8 mouse cellular contexts compared by ENCODE assay signal in the genomic region with DNA sequence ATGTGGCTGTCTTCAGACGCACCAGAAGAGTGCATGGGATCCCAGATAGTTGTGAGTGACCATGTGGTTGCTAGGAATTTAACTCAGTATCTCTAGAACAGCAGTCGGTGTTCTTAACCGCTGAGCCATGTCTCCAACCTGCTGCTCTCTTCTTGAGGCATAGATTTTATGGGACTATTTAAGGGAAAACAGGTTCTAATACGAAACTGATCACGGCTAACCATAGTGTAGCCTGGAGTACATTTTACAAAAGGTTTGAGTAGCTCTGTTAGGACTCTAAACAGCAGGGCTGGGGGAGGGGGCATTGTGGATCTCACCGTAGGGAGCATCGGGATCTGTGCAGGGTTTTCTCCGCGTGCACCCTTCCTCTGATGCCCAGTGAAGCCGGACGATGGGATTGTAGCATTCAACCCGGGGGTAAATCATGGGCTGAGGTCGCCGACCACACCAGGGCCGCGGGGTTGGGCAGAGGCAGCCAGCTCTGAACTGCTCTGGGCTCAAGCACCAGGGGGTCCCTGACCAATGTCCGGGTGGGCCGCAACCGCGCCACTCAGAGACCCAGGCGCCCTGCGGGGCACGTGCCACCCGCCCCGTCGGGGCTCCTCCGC. TPM values are rescaled to one million over a fixed set of nuclear protein-coding genes. Genes with fewer than 3 reads are reported as not detected.
DNase-seq lines count a peak whose midpoint lies in the region; ATAC-seq and TF ChIP-seq lines count a peak whose summit lies in the region.

Gene Cers2 (plus strand): TSS at position 306 of the 608 bp plus-strand sequence.

- H3K4me3 ChIP-seq in lung, adult 2 months (replicated peaks; ENCODE audit: extremely low read depth, low read depth, low read length): peak within 1 kb of the TSS; percentile 66
- peak within 1 kb of the TSS; percentile 71 for H3K4me3 ChIP-seq in hindbrain, embryonic 15.5 days
- peak within 1 kb of the TSS; percentile 79 for H3K4me3 ChIP-seq in macrophage (ENCODE audit: inconsistent target)

- H3K36me3 ChIP-seq in hindbrain, embryonic 15.5 days: no peaks in the 10 kb centered on the region
- H3K36me3 ChIP-seq in macrophage (ENCODE audit: inconsistent target): peaks cover 4% of the 10 kb centered on the region; the same call in 1 of the 2 replicates

- peaks cover 58% of the 10 kb centered on the region for H3K79me2 ChIP-seq in macrophage (ENCODE audit: inconsistent target)

- 9% methylated on average over 27 of the region's 27 CpGs for WGBS in lung, adult 2 months
- WGBS in hindbrain, embryonic 15.5 days: 3% methylated on average over 27 of the region's 27 CpGs
- 6% methylated on average over 27 of the region's 27 CpGs for WGBS in macrophage (ENCODE audit: missing documents)

- peak within 1 kb of the TSS; percentile 88 for H3K27ac ChIP-seq in hindbrain, embryonic 15.5 days (replicated peaks)
- peak within 1 kb of the TSS; percentile 94 for H3K27ac ChIP-seq in macrophage

- TF ChIP-seq CTCF in lung, adult 2 months (IDR thresholded peaks at IDR 0.05; ENCODE audit: insufficient read depth, low read length): no peak

- peak; percentile 6; the same call in 1 of the 2 replicates for ATAC-seq in hindbrain, embryonic 15.5 days (ENCODE audit: low FRiP score, low read depth)

- H3K27me3 ChIP-seq in hindbrain, embryonic 15.5 days: no peaks in the 10 kb centered on the region

- H3K4me2 ChIP-seq in hindbrain, embryonic 15.5 days: peak within 1 kb of the TSS; percentile 82

- H3K9me3 ChIP-seq in hindbrain, embryonic 15.5 days: no peaks in the 10 kb centered on the region

- peak within 1 kb of the TSS; percentile 88 for H3K9ac ChIP-seq in hindbrain, embryonic 15.5 days

- peaks cover 19% of the 10 kb centered on the region for H3K4me1 ChIP-seq in lung, adult 2 months (ENCODE audit: control insufficient read depth, insufficient read depth, low read length)
- H3K4me1 ChIP-seq in hindbrain, embryonic 15.5 days (replicated peaks): peaks cover 34% of the 10 kb centered on the region

- no peak for TF ChIP-seq POLR2A in lung, adult 2 months (IDR thresholded peaks at IDR 0.05; ENCODE audit: borderline replicate concordance, extremely low read depth, low read depth, low read length)

- no peak for DNase-seq in lung, adult 2 months
- no peak for DNase-seq in lung, postnatal 25 days (ENCODE audit: low spot score)
- no peak for DNase-seq in adrenal gland, adult 8-10 months
- no peak for DNase-seq in gastrocnemius, adult 18-20 months (ENCODE audit: low spot score)
- DNase-seq in embryo, embryonic 11 days: no peak
- DNase-seq in retina, embryonic 14.5 days (ENCODE audit: low spot score): no peak

RNA-seq across cellular contexts. Expression of gene Cers2, which starts in this region (rescaled TPM):
- polyA plus RNA-seq in lung, adult 2 months (2012; rRNA removed): 158 and 181 TPM in 2 replicates
- 100 to 1,000 TPM; 211 to 272 (median 241) TPM for total RNA-seq in adrenal gland, adult 8-10 months (2022)
- 10 to 100 TPM; 14.7 to 22.1 TPM for total RNA-seq in gastrocnemius, adult 18-20 months (2021)
- polyA plus RNA-seq in hindbrain, embryonic 15.5 days (2015; fragmentation: Nextera tagmentation; extraction: Ambion mirVana): 92.7 and 101 TPM in 2 replicates
- total RNA-seq in macrophage (2018; cell fraction: chromatin; rRNA removed): 100 to 1,000 TPM; 122 to 397 (median 242) TPM
- total RNA-seq in macrophage (2018; cell fraction: cytosol; rRNA removed): 100 to 1,000 TPM; 159 to 231 (median 184) TPM
- 100 to 1,000 TPM; 133 to 373 (median 198) TPM for total RNA-seq in macrophage (2018; cell fraction: nucleus; rRNA removed)
- 216 to 338 TPM (median 252 TPM) in 3 replicates for polyA plus RNA-seq in macrophage (2018)

Comparison
In these comparisons a context has a peak if more than half of its experiments do, and no peak if none do; other contexts are left out.
1. RNA of gene Cers2 (total RNA-seq): 211 to 272 TPM in adrenal gland, adult 8-10 months; 14.7 to 22.1 TPM in gastrocnemius, adult 18-20 months; every median in the first group is over 4 times any median in the second.
2. Peak in every context shown above with its lines, with median percentiles within 50 percentile points of each other: H3K4me3 ChIP-seq.